Mouse (Mus musculus) E14TG2a.4 (cell line): ENCODE data around the gene Larp4.

Experiments used
- CTCF ChIP-seq: conservative IDR thresholded peaks from 2 replicates; pipeline ENCODE4 v1.5.1; 2014; ENCODE audit warnings: low read length
- POU5F1 ChIP-seq: IDR thresholded peaks from 2 replicates; pipeline ENCODE4 v1.6.1; 2014; ENCODE audit warnings: low read length, borderline replicate concordance

GRCm38 (mm10) chr15:100042048-100042400 lies 72.2 kb downstream of the Larp4 start:
- TF ChIP-seq CTCF (no peak), POU5F1 (no peak)
